Mouse (Mus musculus): ENCODE measurements around the gene Olfr65.

The Olfr65 gene

DNA sequence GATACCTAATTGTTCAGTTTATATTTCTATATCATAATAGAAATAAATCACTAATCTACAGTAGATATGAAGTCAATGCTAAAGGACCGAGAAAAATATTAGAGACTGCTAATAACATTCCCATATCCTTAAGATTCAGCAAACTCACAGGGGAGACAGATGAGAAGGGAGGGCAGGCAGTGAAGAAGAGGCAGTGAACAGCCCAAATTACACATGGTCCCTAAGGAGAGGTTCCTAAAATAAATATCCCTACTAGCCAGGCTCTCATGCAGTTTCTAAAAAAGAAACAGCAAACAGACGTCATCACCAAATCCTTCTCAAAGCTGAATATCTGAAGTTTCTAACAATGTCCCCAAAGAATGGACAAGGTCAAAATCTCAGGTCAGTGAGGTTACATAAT is at the start of gene Olfr65:
TSS of gene Olfr65 (plus strand) at position 301 of the 400 bp plus-strand sequence.
- no peak for DNase-seq (ENCODE audit: low spot score)

DNA sequence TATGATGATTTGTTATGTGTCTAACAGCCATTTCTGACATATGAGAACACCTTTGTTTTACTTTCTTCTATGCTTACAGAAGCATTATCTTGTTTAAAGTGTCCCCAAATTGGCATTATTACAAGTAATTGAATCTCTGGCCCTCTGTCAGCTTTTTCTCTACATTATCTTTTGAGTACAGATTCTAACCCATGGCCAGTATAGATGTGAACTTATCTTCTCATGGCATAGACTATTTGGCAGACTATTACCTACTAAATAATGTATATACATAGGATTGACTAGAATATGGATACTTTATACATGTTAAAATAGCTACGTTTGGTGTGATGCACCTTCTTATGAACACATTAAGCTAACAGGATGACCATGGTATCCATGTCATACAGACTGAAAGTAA is 48.6 kb upstream of the Olfr65 start:
- DNase-seq (ENCODE audit: low spot score): no peak

DNA sequence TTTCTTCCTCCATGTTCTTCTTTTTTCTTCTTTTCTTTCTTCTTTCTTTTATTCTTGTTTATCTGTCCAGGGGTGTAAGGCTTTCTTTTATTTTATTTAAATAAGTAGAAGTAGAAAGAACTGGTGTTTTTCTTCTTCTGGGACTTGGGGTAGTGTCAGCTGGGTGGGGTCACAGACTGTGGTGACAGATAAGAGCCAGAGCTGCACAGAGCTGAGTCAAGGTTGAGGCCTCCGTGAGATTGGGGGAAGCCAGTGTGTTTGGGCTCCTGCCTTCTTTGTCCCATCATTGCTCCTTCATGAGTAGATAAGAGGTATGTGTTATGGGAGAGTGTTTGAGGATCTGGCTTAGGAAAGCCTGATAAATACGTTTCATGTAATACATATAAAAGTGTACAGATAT is 44.2 kb upstream of the Olfr65 start:
- no peak for DNase-seq (ENCODE audit: low spot score)

DNA sequence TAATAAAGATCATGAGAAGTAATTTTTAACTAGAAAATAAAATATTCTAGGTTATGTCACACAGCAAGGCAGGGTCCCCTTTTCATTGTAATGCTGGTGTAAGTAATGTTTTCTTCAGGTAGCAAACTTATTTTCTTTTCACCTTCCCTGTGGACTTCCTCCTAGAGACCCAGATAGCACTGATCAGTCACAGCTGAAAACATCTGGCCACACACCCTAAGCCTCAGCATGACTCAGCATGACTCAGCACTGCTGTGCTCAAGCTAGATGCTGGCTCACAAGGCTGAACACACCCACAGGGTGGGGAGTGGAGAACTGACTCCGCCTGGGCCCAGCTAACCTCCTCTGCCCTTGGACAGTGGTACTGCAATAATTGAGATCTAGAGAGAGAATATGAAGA is 42.4 kb upstream of the Olfr65 start:
- peak; percentile 5 for DNase-seq (ENCODE audit: low spot score)

DNA sequence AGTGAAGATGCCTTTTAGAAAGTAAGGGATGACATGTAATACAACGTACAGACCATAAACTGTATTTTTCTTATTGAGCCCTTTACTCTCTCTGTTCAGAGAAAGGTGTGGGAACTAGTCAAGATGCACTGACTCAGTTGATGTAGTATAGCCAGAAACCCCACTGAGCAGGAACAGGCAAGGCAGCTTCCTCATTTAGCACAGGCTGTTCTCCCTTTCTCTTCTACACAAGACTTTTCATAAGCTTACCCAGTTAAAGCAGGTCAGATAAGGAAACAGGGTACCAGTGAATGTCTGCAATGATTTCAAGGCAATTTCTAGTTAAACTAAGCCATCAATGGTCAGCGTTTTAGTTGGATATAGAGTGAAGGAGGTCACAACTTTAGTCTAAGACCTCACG is 41.8 kb upstream of the Olfr65 start:
- no peak for DNase-seq (ENCODE audit: low spot score)

DNA sequence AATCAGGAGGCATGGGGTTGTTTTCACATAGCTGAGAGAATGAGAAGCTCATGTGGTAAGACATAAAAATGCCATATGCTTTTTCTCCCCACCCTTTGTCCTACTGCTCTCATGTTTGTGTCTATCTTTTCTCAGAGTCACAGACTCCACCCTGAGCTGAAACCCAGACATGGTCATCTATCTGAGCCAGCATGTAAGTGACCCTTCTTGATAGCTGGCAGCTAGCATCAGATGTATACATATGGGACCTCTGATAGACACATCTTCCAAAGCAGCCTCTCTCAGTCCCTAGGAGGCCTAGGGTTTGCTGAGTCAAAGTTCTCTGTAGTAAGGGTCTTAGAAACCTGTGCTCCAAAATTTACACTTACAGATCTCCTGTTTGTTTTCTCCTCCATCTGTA is 37.6 kb upstream of the Olfr65 start:
- DNase-seq (ENCODE audit: low spot score): no peak

DNA sequence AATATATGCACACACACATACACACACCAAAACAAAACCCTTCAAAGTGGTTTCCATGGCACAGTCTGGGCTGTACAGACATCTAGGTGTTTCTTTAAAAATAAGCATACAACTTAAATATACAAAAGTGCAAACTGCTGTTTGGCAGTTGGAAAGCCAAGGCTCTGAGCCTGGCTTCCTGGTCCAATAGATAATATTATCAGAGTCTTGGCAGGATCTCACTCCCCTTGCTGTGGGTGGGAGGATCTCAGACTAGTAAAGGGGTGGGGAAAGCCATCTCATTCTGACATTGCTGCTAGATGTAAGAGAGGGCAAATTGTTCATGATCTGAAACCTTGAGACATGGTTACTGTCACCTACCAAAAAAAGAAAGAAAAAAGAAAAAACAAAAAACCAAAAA is 32.6 kb upstream of the Olfr65 start:
- no peak for DNase-seq (ENCODE audit: low spot score)

DNA sequence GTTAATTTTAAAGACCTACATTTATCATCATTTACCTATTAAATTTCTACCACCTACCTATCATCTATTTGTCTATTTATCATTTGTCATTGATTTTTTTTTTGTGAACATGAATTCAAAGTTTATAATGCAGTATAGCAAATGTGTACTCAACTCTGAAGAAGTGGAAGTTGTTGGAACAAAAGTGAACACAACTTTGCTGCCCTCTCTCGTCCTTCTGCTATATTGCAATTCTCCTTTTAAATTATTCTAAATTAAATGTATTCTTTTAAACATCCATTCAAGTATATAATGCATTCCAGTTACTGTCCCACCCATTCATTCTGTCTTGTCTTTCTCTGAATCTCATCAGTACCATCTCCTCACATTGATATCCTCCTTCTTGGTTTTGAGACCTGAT is 30.2 kb upstream of the Olfr65 start:
- no peak for DNase-seq (ENCODE audit: low spot score)

DNA sequence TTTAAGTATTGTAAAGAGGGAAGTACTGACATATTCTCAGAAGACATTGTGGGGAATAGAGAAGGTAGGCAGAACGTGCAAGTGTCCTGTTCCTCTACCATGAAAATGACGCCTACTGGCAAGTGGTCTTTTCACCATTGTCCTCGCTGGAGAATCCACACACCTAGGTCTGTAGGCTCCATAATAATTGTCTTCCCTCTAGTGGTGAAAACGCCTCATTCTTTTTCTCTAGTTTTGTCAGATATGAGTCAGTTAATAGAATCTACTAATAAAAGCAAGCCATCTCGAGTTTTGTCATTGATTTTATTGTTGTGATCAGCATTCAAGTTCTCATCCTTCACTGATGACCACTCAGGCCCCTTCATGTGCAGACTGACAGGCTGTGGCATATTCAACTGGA is 28.8 kb upstream of the Olfr65 start:
- DNase-seq (ENCODE audit: low spot score): no peak

DNA sequence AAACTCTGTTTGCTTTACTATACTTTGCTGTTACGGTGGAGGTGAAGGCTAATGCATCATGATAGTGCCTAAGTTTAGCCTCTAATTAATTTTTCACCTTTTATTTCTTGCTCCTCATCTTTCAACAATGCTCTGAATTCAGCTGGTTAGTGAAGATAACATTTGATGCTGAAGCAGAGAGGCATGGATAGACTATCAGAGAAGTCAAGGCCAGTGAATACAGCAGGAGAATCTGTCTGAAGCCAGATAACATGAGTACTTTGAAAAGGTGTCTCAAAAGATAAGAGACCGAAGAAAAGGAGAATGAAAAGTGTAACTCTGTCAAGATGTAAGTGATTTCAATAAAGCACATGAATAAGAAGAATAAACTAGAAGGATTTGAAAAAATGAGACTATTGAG is 26.2 kb upstream of the Olfr65 start:
- DNase-seq (ENCODE audit: low spot score): no peak

DNA sequence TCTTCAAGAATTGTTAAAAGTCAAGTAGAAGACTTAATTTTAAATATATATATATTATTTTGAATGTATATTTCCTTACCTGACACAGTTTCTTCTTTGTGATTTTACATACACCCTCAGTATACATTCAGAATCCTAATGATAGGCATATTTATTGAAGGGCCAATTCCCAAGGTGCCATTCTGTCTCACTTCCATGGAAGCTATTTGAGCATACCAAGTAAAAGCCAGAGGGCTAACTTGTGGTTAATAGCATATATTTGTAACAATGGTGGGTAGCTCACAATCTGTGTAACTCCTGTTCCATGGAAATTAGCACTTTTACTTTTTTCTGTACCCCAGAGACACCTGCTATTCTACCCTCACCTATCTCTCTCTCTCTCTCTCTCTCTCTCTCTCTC is 17.1 kb upstream of the Olfr65 start, which contains the start of gene Olfr66:
TSS of gene Olfr66 (minus strand) at position 101 of the 400 bp plus-strand sequence.
- DNase-seq (ENCODE audit: low spot score): no peak

DNA sequence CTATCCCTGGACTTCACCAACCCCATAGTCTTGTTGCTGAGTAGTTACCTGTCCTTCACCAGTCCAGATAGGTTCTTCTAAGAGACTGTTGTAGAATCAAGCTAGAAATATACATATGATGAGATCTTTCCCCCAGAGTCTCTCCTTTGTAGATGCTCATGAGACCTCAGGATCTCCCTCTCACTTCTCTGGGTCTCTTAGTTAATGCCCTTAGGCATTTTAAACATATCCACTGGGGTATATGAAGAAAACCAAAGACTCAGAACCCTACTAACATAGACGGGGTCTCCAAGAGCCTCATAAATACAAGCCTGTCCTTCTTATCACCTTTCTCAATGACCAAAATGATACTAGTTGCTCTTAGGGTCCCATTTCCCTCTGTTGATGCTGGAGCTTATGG is 8.9 kb upstream of the Olfr65 start, which contains the start of gene Olfr64:
TSS of gene Olfr64 (minus strand) at position 101 of the 400 bp plus-strand sequence.
- DNase-seq (ENCODE audit: low spot score): no peak

DNA sequence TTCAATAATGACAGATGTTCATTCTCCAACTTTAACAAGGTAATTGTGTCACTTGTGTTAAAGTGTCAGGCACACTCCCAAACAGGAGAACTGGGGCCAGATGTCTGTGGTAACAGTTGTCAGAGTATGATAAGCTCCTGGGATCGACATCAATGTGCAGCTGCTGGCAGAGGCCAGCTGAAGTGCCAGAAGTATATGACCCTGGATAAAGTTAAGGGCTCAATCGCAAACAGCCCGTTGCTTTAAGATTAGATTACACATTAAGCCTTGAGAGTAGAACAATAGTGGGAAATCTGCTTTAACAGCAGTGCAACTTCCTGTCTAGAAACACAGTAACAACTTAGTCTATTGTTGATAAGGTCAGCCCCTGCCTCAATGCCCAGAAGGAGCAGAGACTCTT is 6.8 kb downstream of the Olfr65 start:
- no peak for DNase-seq (ENCODE audit: low spot score)

DNA sequence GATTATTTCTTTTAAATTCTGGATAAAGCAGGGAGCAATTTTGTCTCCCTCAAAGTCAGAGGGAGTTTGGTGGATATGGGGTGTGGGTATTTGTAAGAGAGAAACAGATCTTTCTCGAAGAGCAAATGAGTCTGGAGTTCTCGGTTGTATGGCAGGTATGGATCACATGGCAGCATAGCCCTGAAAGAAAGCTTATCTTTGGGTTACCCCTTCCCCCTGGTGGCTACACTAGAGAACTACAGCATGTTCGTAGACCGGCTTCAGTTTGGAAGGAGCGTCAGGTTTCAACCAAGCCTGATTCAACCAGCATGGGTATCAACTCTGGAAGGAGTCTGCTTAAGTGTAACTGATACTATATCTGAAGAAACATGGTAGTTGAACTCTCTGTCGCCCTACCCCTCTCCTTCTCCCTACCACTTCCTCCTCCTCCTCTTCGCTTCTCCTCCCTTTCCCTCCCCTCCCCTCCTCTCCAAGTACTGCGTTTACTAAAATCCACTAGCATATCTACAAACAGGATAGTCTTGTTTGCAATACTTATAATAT is 9.8 kb downstream of the Olfr65 start:
- no peak for DNase-seq (ENCODE audit: low spot score)

DNA sequence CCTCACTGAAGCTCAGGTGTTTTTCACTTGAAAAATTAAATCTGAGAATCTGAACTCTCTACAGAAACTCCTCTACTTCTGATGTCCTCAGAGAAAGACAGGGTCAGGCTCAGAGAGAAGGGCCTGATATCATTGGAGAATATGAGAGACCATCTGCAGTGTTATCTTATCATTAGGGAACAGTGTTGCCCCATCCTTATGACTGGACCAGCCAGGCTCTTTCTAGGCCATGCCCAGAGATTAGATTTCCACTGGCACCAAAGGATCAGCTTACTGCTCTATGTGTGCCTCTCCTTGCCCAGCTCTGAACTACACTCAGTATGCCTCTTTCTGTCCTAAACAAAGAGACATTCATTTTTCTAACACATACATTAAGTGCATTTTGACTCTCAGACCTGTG is 12.1 kb downstream of the Olfr65 start:
- DNase-seq (ENCODE audit: low spot score): no peak

DNA sequence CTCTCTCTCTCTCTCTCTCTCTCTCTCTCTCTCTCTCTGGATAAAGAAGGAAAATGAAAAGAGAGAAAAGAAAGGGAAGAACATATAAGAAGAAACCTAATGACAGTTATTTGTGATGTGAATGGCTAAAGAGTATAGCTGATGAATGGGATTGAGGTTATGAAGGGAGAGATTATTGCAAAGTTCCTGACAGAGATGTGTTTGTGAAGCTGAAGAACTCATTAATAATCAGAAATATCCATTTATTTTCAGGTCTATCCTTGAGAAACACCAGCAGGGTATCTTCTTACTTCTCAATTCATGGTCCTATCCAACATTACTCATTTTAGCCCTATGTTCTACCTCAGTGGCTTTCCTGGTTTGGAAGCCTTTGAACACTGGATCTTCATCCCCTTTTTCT is 25.2 kb downstream of the Olfr65 start, which contains the start of gene Olfr631:
TSS of gene Olfr631 (plus strand) at position 301 of the 400 bp plus-strand sequence.
- no peak for DNase-seq (ENCODE audit: low spot score)

DNA sequence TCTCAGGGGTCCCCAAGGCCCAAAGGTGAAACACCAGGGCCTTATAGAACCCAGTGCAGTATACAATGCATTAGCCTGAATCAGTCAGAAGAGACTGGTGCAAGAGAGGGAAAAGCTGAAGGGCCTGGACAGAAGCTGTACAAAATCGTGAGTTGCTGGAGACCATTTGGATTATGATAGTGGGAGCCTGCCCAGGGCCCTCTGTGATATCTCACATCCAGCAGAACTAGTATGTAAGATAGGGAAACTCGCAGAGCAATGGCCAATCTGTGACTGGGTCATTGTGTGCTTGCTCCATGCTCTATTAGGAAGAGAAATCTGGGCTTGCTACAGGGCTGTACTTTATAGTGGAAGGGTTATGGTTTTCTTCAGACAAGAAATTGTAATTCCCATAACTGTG is 31.0 kb downstream of the Olfr65 start, which contains the start of gene Olfr632:
TSS of gene Olfr632 (plus strand) at position 84 of the 400 bp plus-strand sequence.
- DNase-seq (ENCODE audit: low spot score): no peak

DNA sequence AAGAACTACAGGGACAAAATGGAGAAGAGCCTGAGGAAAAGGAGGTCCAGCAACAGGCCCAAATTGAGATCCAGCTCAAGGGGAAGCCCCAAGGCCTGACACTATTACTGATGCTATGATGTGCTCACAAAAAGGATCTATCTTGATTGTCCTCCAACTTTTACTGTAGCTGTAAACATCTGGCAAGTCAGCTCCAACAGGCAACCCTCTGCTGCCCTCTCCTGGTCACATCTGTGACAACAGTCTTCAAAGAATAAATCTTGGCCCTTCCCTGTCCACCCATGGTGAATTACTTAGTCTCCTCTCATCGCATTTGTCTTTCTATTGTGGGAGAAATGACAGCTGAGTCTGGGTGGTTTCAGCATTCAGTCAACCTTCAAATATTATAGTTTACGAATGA is 39.4 kb downstream of the Olfr65 start:
- DNase-seq (ENCODE audit: low spot score): no peak

DNA sequence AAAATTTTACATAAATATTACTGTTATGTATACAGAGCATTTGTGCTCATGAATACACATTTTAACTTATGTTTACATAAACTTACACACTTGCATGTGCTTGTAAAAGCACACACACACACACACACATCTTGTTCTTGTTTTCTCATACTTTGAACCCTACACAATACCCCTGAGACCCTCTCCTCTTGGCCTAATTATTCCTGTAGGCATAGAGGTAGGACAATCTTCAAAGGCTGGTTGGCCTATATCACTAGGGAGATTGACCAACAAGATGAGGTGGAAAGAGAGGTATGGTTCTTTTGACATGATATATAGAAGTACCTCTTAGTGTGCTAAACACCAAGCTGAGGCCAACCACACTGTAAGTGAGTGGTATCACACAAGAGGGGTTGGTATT is 40.9 kb downstream of the Olfr65 start, which contains the start of gene Olfr633:
TSS of gene Olfr633 (plus strand) at position 301 of the 400 bp plus-strand sequence.
- no peak for DNase-seq (ENCODE audit: low spot score)
